Mouse (Mus musculus) testis, adult 2 months (tissue): Measurements from ENCODE around the gene Gabrp.

Experiments used
- CTCF ChIP-seq: fragments of 200-500 bp; IDR thresholded peaks from 2 replicates; pipeline ENCODE4 v1.5.1; 2012; ENCODE audit warnings: low read depth, mild to moderate bottlenecking, inconsistent platforms, low read length, moderate library complexity; ENCODE audit not compliant: control insufficient read depth, insufficient read depth, insufficient replicate concordance
- POLR2A ChIP-seq: fragments of 200-500 bp; IDR thresholded peaks from 2 replicates; pipeline ENCODE4 v1.6.1; 2012; ENCODE audit warnings: low read depth, mild to moderate bottlenecking, inconsistent platforms, low read length, moderate library complexity; ENCODE audit not compliant: control insufficient read depth

DNA sequence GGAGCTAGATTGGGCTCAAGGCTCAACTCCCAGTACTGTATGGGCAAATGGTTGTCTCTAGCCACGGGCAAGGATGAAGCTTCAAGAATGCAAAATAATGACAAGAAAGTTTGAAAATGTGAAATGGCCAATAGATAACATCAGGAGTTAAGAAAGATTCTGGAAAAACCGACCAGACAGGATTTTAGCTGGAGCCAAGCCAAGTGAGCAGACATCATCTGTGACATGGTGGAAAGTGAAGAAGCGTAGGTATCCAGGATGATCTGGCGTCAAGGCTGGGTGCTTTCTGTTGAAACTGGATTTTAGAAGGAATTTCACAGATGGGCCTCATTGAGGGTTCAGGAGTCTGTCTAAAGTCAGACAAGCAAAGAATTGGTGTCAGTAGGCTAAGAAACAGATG lies 20.2 kb upstream of the Gabrp start, which contains the start of gene D130052B06Rik:
- TF ChIP-seq CTCF, result no peak
- TF ChIP-seq POLR2A, result no peak
